In the genomic region with DNA sequence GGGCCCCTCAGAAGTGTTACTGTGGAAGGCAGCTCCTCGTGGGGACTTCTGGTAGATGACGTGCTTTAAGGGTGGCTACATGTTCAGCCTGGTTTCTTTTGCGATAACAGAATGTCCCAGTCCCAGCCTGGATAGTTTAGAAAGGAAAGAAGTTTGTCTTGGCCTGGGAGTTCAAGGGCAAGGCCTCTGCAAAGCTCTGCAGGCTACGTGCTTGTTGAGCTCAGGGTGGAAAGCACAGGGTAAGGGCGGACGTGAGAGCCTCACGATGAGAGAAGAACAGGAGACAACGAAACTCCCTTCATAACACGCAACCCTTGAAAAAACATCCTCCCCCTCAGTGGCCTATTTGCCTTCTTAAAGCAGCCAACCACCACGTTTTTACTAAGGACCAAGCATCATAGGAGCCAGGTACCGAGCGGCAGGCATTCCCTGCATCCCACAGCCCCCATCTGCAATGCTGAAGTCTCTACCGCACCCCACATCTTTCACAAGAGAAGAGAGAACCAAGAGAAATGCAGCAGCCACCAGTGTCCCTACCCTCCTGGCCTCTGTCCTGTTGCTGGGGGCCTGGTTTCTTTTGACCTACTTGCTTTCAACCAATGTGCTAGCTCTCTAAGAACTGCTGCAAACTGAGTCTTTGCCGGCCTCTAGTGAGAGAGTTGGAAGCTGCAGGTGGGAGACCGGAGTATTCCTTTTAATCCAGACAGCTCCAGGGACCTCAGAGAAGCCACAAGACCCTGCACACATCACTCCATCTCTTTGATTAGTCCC, we compare ENCODE assay signal across 8 mouse cellular contexts. TPM values are rescaled to one million over a fixed set of nuclear protein-coding genes. Genes with fewer than 3 reads are reported as not detected.
A peak's percentile ranks its signal among the peaks of the same experiment; 100 is the strongest.
DNase-seq lines count a peak whose midpoint lies in the region; ATAC-seq lines count a peak whose summit lies in the region.
"Had no signal": no experiment of that assay in that cellular context is flagged by ENCODE, and none has a peak within 500 bp of the region (broad histone marks: within the 10 kb centered on the region; RNA-seq: fewer than 3 reads in every experiment).

No protein-coding gene starts in this region.

- H3K27me3 ChIP-seq in intestine, embryonic 16.5 days (replicated peaks; ENCODE audit: control insufficient read depth, insufficient read depth, low read length): no peaks in the 10 kb centered on the region
- H3K27me3 ChIP-seq: embryonic facial prominence, embryonic 13.5 days had no signal

- no peak overlapping the region for H3K9ac ChIP-seq in intestine, embryonic 16.5 days (ENCODE audit: low read depth, low read length)
- H3K9ac ChIP-seq: embryonic facial prominence, embryonic 13.5 days had no signal

- 0 out of 2 replicates have a peak, but pooled peaks cover 7% of the 10 kb centered on the region for H3K4me1 ChIP-seq in intestine, embryonic 16.5 days (ENCODE audit: control insufficient read depth, insufficient read depth, low read length)
- H3K4me1 ChIP-seq: embryonic facial prominence, embryonic 13.5 days had no signal

- DNase-seq in Muller cell, postnatal 12 days (ENCODE audit: inconsistent ontology term): peak; percentile 89
- DNase-seq in adrenal gland, postnatal 25 days: peak; percentile 45
- DNase-seq in frontal cortex, postnatal 10 days (ENCODE audit: low spot score in 2 of 2): peak; percentile 30 to 39
- DNase-seq in left cerebral cortex, postnatal 4 days: peak; percentile 56
- DNase-seq in right cerebral cortex, adult 2 months (ENCODE audit: low spot score in 2 of 2): peak; percentile 47 to 51

- H3K4me3 ChIP-seq in intestine, embryonic 16.5 days (ENCODE audit: low read length): no peak overlapping the region
- H3K4me3 ChIP-seq: embryonic facial prominence, embryonic 13.5 days had no signal

- no peaks in the 10 kb centered on the region for H3K36me3 ChIP-seq in intestine, embryonic 16.5 days (ENCODE audit: control insufficient read depth, insufficient read depth, low read length)
- H3K36me3 ChIP-seq: embryonic facial prominence, embryonic 13.5 days had no signal

- H3K9me3 ChIP-seq in intestine, embryonic 16.5 days (ENCODE audit: control insufficient read depth, low read length): no peaks in the 10 kb centered on the region
- H3K9me3 ChIP-seq: embryonic facial prominence, embryonic 13.5 days had no signal

- H3K27ac ChIP-seq in intestine, embryonic 16.5 days (ENCODE audit: low read length): no peak overlapping the region
- H3K27ac ChIP-seq: embryonic facial prominence, embryonic 13.5 days had no signal

- ATAC-seq in intestine, embryonic 16.5 days: peak; percentile 35; the same call in 1 of the 2 replicates
- no peak for ATAC-seq in erythroid progenitor cell, adult 5-6 weeks (replicated peaks; ENCODE audit: low FRiP score, poor library complexity, severe bottlenecking)

- 66% methylated on average over 15 of the region's 15 CpGs for WGBS in intestine, embryonic 16.5 days

- intact Hi-C loops in left cerebral cortex, postnatal 4 days (cut with DNase I): loop anchor here (5.0 kb wide), 1 partner anchor 45 kb away; no protein-coding TSS in a partner anchor

- H3K4me2 ChIP-seq in intestine, embryonic 16.5 days (ENCODE audit: low read depth, low read length): no peak overlapping the region
- H3K4me2 ChIP-seq: embryonic facial prominence, embryonic 13.5 days had no signal

RNA-seq across cellular contexts. Expression of a gene that starts 28.4 kb away (rescaled TPM):
- total RNA-seq in adrenal gland, postnatal 25 days (2021): 310 and 340 TPM in 2 replicates
- polyA plus RNA-seq in intestine, embryonic 16.5 days (2015; fragmentation: Nextera tagmentation; extraction: Ambion mirVana): 1.2 and 1.8 TPM in 2 replicates
- 1 to 10 TPM; 1.5 to 2.0 TPM for total RNA-seq in left cerebral cortex, postnatal 4 days (2021)
- not detected in 2 replicates for total RNA-seq in erythroid progenitor cell, adult 5-6 weeks (2015; ENCODE audit: low replicate concordance)
- total RNA-seq in erythroid progenitor cell, adult 5-6 weeks (2017; ENCODE audit: low replicate concordance): 1.8 TPM in 1 of 2 replicates, not detected in the other

RNA-seq across cellular contexts. Expression of a gene that starts 34.2 kb away (rescaled TPM):
- 94.6 and 114 TPM in 2 replicates for total RNA-seq in adrenal gland, postnatal 25 days (2021)
- 38.4 and 39.1 TPM in 2 replicates for polyA plus RNA-seq in intestine, embryonic 16.5 days (2015; fragmentation: Nextera tagmentation; extraction: Ambion mirVana)
- 10 to 100 TPM; 85.4 to 94.2 TPM for total RNA-seq in left cerebral cortex, postnatal 4 days (2021)
- total RNA-seq in erythroid progenitor cell, adult 5-6 weeks (2015; ENCODE audit: low replicate concordance): 84.0 and 90.5 TPM in 2 replicates
- total RNA-seq in erythroid progenitor cell, adult 5-6 weeks (2017; ENCODE audit: low replicate concordance): 159 and 162 TPM in 2 replicates

Comparison
In these comparisons a context has a peak if more than half of its experiments do, and no peak if none do; other contexts are left out.
1. DNase-seq: peak in every context shown above with its lines; median percentile 89 in Muller cell, postnatal 12 days; 56 in left cerebral cortex, postnatal 4 days; 49 in right cerebral cortex, adult 2 months; 45 in adrenal gland, postnatal 25 days; 34 in frontal cortex, postnatal 10 days.
2. RNA of a gene that starts 28.4 kb away (total RNA-seq): 310 to 340 TPM in adrenal gland, postnatal 25 days; 1.5 to 2.0 TPM in left cerebral cortex, postnatal 4 days and 1.8 TPM in erythroid progenitor cell, adult 5-6 weeks; every median in the first group is over 100 times any median in the second.